Mouse (Mus musculus) left cerebral cortex, adult 18-20 months (tissue): ENCODE data around the gene Nfib. TPM values are rescaled to one million over a fixed set of nuclear protein-coding genes. Genes with fewer than 3 reads are reported as not detected.

Source experiments
- DNase-seq, 2 experiments: peaks; one replicate each; pipeline ENCODE4 v3.0.0; 2021 to 2022; ENCODE audit warnings: low spot score in 2 of 2, mixed read lengths in 1 of 2
- total RNA-seq, 2 experiments: library from RNA; stranded (reverse); gene quantifications; 2 replicates each; pipeline ENCODE4 v1.2.3; 2021

The Nfib gene
- total RNA-seq, 2 experiments from 2014 or later: 79.0 to 80.3 TPM

DNA sequence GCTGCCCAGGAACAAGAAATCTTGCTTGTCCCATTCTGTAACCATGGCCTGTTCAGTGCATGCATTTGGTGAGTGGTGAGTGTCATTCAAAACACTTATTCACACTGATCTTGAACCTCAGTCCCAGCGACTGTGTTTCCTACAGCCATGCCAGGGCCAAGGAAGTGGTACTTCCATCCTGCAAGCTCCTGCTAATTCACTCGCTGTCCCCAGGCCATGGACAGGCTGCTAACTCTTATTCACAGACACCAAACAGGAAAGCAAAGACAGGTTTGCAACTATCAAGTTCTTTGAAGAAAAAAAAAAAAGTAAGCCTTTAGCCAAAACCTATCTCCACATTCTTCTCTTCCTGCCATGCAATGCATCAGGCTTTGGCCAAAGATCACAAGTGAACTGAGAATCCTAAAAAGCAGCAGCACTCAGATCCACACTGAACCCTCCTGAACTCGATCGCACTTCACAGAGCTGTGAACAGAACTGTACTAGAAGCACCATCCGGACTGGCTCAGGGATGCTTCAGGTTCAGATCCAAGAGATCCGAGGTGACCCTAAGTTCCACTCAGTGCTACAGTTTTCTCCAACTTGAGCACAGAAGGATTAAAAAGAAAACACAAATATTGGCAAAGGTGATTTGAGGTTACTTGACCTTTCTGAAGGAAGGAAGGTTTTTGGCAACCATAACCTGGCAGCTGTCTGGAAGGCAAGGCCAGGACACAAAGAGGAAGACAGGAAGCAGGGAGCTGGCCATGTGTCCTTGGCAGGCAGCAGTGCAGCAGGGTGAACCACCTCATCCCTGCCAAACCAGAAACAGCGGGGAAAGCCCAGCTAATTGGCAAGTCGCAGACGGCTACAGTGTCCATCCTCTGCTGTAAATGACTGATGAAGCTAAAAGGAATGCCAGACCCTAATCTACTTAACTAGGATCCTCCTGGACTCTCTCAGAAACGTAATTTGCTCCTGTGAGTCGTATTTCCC is 305.9 kb downstream of the Nfib start:
- no peak for DNase-seq

DNA sequence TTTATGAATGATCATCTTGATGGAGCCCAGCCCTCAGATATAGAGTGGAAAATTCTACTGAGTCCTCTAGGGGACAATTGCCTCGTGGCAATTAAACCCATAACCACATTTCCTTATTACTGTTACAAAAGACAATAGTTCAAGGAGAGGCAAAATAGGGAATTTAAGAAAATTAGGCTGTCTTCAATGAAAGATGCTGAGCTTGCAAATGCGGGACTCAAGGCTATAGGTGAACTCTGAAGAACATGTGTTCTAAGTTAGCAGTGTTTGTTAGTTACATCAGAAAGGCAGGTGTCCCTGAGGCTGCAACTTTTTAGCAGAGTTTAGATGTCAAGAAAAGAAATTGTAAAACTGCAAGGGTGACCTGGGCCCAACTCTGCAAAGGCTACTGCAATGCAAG is 307.3 kb downstream of the Nfib start:
- DNase-seq: no peak

DNA sequence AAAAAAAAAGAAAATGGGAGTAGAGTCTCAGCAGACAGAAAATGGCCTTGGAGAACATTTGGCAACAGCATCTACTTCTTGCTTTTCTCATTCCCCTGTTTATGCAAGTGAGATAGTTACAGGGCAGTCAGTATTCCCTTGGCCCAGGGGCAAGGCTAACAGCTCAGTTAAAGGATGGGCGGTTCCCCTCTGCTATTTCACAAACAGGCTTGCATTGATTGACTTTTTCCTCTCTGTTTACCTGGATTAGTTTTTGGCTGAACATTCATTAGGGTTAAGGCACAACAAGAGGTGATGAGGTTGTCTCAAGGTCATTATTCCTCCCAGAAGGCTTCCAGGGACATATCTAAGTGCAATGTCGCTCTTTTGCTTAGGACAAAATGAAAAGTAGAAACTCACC is 308.7 kb downstream of the Nfib start:
- DNase-seq: no peak

DNA sequence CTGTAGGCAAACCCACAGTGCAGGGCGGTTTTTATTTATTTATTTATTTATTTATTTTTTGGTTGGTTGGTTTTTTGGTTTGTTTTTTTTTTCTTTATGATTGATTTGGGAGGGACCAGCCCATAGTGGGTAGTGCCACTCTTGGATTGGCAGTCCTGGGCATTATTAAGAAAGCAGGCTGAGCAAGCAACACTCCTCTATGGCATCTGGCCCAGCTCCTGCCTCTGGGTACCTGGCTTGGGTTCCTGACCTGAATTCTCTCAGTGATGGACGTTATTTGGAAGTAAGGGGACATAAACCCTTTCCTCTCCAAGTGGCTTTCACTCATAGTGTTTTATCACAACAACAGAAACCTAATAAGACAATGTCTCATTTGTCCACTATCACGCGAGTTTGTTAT is 309.5 kb downstream of the Nfib start:
- DNase-seq: no peak

DNA sequence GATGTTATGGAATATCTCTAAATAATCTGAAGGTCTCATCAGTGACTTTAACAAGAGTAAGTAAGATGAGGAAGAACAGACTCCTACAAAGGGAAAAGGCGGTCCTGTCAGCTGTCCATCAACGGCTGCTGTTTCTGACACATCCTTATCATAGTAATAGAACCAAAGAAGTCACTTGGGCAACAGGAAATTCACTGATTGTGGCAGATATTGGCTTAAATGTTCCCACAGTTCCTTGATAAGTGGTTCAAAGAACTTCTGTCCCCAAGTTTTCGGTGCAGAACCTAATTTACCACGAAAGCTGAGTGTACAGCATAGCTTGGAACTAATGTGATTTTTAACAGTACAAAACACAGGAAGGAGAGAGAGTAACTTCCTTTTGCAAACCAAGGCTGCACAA is 311.2 kb downstream of the Nfib start:
- no peak for DNase-seq

DNA sequence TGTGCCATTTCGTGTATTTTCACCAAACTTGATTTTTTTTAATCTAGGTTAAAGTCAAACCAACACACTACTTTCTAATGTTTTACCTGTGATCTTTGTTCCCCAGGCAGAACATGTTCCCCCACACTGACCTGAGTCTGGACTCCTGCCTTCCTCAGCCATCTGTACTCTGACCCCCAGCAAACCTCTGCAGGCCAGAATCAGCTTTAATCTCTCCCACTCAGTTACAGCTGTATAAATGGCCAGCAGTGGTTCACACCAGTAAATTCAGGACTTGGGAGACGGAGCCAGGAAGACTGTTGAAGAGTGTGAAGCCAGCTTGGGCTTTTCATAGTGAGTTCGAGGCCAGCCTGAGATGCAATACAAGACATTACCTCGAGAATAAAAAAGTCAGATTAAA is 312.5 kb downstream of the Nfib start:
- DNase-seq: no peak

DNA sequence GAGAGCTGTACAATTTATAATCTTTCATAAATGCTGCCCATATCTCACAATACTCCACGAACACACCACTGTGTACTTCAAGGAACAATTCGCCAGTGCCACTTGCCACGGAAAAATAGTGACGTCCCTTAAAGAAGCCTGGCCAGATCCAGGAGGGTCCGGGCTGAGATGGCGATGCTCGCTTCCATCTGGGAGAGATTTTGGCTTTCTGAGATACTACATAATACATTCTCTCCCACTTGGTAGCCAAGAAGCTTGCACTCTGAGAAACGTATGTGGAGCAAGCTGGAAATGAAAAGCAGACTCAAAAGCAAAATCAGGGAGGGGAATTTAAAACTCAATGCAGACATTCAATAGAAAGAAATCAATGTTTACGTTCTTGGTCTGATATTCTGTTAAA is 313.1 kb downstream of the Nfib start:
- DNase-seq: no peak

DNA sequence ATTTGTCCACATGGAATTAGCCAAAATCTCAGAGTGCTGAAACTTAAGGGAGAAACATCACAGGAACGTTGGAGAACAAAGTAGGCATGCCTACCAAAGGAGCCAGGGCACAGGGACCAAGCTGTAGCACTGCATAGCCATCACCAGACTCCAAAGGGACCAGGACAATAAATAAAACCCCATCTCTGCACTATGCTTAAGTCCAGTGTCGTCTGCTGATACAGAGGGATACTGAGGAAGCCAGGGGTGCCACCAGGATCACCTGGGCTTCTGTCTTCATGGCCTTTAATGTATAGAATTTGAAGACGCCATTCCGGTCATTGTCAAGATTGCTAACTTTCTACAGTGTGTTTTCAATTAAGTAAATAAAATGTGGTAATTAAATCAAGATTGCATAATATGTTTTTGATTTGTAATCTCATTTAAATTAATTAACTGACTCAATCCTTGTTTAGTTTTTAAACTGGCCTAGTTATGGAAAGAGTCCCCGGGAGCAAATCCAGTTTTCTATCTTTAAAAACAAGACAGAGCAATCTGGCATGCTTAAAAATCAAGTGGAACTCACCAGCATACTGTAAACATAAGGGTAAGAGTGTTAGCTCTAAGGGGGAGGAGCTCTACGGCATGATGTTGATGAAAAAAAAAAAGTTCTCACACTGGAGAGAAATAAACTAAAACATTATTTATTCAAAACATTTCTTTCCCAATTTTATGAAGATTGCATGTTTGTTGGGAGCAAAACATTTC is 313.7 kb downstream of the Nfib start:
- DNase-seq: no peak

DNA sequence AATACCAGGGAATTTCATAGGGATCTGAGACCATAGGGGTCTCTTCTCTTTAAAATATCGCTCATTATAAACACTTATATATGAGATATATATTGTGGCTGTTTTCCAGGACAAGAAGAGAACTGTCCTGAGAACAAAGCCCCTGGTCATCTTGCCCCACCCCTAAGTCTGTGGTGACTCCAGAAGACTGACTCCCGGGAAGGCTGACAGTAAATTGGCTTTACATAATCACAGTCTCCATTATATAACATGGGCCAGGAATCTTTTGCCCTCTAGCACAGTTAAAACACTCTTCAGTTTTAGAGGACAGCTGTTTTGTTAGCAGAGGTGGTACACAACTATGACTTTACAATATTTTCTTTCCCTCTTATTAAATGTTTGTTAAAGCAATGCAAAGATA is 315.0 kb downstream of the Nfib start:
- no peak for DNase-seq

DNA sequence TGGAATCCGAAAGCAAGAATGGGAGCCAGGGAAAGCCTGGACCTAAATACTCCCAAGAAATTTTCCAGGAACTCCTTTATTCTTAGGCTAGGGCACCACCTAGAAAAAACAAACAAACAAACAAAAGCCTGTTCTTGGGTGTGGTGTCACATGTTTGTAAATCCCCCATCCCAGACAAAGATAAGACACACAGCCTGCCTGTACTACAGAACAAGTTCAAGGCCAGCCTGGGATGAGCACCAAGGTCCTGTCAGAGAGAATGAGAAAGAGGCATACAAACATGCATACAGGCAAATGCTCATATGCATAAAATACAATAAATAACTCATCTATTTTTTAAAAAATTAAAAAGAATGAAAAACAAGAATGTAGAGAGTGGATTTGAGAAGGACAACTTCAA is 315.7 kb downstream of the Nfib start:
- DNase-seq: no peak

DNA sequence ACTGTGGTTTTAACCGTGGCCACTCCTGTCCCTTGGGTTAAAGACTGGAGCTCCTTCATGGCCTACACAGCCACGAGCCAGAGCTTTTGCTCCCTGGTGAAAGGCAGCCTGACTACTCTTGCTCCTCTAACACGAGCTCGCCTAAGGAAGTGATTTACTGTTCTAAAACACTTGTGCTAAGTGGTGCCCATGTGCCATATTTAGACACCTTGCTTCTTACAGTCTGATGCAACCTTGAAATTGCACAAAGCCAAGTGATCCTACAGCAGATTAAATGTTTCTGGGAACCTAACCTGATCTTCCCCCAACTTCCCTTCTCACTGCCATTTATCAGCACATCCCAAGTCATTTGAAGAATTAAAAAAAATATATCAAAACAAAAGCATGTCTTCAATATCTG is 317.9 kb downstream of the Nfib start:
- DNase-seq: no peak

DNA sequence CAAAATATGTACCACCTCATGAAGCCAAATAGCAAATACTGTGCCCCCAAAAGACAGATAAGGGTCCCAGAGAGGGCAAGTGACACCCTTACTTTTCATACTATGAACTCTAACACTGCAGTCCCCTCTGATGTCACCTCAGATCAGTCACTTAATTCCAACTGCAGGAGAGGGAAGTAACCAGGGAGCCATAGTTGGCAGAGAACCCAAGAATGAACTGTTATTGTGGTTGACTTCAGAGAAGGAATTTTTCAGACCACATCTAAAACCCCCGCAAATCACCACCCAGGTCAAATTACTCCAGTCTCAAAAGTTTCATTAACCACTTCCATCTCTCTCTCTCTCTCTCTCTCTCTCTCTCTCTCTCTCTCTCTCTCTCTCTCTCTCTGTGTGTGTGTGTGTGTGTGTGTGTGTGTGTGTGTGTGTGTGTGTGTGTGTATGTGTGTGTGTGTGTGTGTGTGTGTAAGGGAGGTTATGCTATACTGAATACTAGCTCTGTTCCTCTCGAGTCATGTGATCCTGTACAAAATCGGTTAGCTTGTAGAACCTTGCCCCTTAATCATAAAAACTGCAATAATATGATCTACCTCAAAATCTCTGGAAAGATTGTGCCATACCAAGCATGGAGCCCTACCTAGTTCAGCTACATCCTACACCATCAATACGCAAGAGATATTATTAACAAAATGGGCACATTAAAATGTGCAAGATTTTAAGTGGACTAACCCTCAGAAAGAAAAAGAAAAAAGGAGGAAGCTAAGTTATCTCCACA is 319.1 kb downstream of the Nfib start:
- DNase-seq: no peak

DNA sequence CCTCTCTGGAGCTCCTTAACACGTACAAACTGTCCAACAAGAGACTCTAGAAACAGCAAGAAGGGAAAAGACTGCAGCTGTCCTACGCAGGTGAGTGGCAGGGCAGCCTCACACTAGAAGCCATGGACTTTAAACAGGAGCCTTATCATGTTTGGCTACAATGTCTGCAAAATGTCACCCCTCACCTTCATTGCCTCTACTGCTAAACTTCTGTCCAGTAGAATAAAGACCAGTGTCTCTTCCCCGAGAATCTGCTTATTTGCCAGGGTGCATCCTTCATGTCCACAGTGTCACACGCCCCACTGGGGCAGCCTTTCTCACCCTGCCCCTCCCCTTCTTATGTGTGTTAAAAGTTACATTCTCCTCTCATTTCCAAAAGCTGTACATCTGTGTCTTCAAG is 319.9 kb downstream of the Nfib start:
- DNase-seq: no peak

DNA sequence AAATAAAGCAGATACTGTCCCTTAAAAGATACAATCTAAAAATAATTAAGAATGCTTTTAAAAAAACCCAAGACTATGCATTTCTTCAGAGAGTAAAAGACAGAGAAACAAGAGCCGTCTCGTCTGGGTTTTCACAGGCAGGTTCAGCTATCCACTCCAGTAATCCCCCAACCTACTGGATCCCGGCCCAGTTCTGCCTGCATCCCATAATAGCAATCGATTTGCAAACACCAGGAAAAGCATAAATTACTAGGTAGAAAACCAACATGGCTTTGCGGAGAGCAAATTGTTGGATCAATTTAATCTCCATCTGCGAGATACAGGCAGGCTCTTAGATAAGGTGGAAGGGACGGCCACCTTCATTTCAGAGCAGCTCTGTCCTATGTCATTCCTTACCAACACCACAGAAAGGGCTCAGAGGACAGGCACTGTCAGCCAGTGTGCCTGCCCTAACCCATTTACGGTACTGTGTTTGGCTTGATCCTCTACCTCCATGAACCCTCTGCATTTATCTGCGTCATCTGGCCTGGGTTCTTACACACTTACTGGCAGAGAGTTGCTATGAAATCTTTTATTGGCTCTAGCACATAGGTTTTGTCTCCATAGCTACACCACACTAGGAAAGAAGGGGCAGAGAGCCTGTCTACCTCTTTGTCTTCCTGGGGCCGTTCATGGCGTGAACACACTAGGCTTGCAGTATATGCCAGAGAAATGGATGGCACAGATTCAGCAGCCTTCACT is 321.4 kb downstream of the Nfib start:
- DNase-seq: no peak

DNA sequence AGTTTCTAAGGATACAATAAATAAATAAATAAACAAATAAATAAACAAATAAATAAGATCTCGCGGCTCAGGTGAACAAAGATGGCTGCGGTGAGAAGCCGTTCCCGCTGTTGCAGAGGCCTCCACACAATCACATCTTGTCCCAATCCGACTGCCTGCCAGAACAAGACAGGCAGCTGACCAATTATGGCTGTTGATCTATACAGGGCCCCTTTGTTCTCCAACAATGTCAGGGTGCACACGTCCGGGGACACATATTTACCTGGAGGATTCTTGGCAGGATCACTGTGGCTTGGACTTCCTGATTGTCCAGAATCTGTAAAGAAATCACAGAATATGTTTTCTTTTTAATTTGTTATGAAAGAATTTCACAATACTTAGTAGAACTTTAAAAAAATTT is 322.2 kb downstream of the Nfib start:
- DNase-seq: no peak

DNA sequence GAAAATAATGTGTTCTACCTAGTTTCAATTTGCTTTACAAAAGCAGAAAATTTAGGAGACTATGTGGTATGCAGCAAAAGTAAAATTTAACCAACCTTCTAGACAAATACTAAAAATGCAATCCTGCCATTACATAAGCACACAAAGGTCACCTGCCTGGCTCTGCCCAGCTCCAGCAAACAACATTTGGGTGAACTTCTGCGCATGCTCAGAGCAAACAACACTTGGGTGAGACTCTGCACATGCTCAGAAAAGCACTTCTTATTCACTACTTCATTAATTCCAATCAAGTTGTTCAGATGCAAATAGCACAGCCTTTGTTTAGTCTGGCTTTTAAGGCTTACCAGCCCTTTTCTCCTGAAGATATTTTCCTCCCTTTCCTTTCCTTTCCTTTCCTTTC is 323.8 kb downstream of the Nfib start:
- DNase-seq: no peak

DNA sequence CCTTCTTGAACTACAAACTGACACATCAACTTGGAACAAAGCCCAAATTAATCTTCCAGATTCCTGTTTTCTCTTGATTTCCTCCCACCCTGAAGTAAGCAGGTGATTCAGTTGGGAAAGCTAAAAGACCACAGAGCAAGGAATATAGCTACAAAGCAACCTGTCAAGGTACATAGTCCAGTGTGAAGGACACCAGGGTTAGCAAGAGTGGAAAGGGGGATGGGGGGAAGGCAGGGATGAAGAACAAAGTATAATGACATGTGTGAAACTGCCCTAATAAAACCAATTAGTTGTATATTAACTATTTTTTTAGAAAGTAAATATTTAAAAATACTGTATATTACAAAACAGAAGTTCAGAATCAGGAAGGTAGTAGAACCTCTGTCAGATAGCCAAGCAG is 325.0 kb downstream of the Nfib start:
- DNase-seq: no peak

DNA sequence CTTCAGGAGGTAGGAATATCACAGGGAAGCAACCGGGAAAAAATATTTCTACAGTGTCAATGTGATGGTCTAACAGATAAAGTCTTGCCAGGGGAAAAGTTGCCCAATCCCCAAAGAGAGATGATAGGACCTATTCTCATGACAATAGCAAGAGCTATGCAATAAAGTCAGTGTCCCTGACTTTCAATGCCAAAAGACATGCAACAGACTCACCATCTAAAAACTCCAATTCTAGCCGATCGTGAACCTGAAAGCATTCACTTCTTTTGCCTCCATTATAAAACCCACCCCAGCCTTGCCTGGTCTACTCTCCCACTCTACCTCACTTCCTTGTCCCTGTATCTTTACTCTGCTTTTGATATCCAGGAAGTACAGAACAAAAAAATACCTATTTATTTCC is 327.5 kb downstream of the Nfib start:
- no peak for DNase-seq

DNA sequence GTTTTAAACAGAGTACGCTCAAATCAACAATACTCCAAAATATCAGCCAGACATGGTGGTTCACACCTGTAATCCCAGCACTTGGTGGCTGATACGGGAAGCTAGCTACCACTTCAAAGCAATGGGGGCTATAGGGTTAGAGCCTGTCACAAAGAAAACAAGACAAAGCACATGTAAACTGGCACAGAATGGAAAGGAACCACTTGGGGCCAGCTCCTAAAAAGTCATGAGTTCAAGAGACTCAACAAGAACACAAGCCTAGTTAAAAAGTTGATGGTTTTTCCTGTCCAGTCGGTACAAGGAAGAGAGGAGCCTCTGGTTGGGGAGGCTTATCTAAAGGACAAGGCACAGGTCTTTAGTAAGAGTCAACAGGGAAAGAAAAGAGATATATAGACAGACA is 327.9 kb downstream of the Nfib start:
- no peak for DNase-seq

DNA sequence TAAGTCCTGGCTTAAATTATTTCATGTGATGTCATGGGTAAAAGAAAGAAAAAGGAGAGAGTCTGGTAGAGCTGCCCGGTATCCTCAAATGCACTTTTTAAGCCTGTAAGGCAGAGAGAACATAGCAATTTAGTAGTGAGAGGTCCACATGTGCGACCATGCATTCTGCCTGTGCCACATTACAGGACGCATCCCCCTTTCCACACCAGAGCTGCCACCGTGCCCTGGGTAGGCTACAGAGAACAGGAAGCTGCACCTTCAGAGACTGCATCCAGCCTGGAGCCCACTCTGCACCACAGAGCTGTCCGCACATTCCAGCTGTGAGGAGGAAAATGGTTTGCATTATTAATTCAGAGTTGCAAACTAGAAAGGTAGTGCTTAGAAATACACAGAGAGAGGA is 331.0 kb downstream of the Nfib start:
- DNase-seq: no peak

DNA sequence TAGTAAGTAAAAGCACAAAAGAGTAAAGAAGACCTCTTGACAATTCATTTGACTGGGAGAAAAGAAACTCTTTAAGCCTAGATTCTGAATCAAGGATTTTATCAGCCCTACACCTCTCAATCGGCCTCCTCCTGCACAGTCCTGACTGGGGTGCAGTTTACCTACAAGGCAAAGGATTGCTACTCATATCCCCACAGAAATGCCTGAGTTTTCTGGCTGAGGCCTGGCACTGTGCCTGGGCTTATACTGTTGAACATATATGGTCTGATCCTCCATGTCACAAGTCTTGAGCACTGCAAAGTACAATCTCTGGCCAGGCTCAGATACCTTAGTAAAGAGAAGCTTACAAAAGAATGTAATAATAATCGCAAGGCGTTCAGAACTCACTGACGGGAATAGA is 333.3 kb downstream of the Nfib start:
- no peak for DNase-seq
